Mouse (Mus musculus): Measurements from ENCODE around the gene Gne. TPM values are rescaled to one million over a fixed set of nuclear protein-coding genes. Genes with fewer than 3 reads are reported as not detected.

Gne gene
- total RNA-seq, 2 experiments from 2014 or later = 8.1 to 11.8 TPM

DNA sequence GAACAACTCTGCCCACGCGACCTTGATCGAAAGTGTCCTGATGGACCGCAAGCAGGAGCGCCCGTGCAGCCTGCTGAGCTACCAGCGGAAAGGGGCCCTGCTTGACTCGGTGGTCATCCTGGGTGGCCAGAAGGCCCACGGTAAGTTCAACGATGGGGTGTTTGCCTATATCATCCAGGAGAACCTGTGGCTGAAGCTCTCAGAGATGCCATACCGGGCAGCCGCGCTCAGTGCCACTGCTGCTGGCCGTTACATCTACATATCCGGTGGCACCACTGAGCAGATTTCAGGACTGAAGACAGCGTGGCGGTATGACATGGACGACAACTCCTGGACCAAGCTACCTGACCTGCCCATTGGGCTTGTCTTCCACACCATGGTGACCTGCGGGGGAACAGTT lies 99.7 kb downstream of the Gne start:
- DNase-seq = no peak
- intact Hi-C loops (cut with DNase I) = no loop called here

Other genes starting within 250 kb of the Gne start
- not detected for gene Olfr157, start 244.0 kb downstream of the Gne start, total RNA-seq (2021)
- gene Olfr155, start 232.6 kb downstream of the Gne start, total RNA-seq (2021) = not detected
- gene Reck, start 208.6 kb downstream of the Gne start, total RNA-seq (2021) = 1 to 10 TPM; 2.2 to 2.5 TPM
- 1 to 10 TPM; 2.4 to 3.0 TPM for gene Glipr2, start 126.8 kb downstream of the Gne start, total RNA-seq (2021)
- gene Ccin, start 100.7 kb downstream of the Gne start, total RNA-seq (2021) = not detected
- 10 to 100 TPM; 46.3 to 49.3 TPM for gene Clta, start 79.7 kb downstream of the Gne start, total RNA-seq (2021)
- gene Rnf38, start 149.6 kb upstream of the Gne start, total RNA-seq (2021) = 10 to 100 TPM; 14.4 to 14.7 TPM
- under 1 TPM; 0.15 to 0.48 TPM for gene Melk, start 216.7 kb upstream of the Gne start, total RNA-seq (2021)